Mouse (Mus musculus): Measurements from ENCODE around the gene Tmem201.
"Not testable (repeated sequence)": the region's sequence is repeated elsewhere in the genome, so short reads cannot be mapped to it uniquely, and the experiment has no call there.

The Tmem201 gene

DNA sequence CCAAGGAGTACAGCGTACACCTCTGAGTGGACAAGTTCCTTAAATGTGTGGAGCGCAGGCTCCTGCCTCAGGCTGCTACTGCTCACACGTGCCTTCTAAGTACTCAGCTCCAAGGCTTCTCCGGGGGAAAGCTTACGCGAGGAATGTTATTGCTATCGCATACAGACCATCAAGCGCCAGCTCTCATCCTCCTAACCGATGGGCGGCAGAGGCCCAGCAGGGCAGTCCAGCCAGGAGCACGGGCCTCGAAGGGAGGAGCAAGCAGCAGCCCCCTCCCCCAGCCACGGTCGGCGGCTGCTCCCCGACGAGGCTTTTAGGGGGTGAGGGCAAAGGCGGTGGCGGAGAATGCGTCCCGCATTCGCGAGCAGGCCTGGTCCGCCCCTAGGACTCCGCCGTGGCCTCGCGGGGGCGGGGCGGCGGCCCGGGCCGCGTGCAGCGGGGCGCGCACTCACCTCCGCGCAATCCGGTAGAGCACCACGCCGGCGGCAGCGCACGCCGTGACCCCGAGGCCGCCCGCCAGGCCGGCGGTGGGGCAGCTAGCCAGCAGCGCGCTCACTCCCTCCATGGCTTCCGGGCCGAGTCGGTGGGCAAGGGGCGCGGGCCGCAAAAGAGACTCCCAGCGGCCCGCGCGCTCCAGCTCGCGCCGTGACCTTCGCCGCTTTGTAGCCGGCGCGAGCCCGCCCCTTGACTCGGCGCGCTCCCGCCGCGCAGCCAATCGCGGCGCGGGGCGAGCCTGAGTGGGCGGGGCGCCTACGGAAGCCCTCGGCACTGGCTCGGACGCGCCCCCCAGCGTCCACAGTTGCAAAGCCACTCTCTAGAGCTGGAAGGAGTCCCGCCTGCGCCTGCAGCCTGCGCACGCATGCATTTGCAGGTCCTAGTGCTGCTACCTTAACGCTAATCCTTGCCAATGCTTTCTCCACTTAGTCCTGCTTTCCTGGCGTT, at the start of gene Tmem201:
Tmem201 (minus strand) TSS at position 662 of the 942 bp plus-strand sequence.
- peak; percentile 88 for DNase-seq (ENCODE audit: low spot score)

DNA sequence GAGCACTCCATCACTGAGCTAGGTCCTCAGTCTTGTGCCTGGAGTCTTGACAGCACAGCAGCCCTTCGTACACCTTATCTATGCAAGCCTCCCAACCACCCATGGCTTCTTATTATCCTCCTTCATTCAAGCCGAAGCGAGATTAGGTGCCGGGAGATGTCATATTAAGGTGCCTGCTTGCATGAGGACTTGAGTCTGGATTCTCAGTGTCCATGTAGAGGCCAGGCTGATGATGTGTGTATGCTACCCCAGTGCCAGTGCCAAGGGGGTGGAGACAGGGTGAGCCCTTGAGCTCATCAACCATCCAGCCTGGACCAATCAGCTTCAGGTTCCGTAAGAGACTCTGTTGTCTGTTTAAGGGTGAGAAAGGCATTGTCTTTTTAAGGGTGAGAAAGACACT, 47.1 kb upstream of the Tmem201 start:
- no peak for DNase-seq (ENCODE audit: low spot score)

DNA sequence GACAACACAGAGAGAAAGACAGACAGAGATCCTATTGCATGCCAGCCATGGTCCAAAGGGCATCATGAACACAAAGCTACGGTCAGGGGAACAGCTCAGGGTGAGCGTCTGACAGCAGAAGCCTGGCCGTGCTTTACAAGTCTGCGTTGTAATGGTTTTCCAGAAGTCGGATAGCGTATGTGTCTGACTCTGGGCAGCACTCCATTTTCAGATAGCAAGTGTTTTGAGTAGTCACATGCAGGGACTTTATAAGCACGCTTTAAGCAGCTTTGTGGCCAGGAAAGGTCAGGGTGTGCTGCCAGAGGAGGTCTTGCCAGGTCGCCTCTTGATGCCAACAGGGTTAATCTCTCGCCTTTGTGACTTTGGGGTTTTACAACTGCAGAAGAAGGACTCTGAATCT, 46.5 kb upstream of the Tmem201 start:
- no peak for DNase-seq (ENCODE audit: low spot score)

DNA sequence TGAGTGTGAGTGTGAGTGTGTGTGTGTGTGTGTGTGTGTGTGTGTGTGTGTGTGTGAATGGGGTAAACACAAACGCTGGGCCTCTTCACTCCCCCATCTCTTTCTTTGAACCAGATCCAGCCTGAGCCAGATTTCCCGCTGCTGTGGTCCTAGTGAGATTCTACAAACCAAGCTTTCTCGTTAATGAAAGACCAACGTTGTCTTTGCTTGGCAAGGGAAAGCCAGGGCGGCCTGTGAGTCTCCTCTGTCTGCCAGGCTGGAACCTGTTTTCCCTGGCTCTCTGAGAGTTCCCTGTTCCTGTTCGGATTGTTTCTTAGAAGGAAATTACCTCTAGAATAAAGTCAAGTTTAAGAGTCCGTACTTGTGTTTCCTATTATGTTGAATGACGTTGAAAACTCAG, 45.1 kb upstream of the Tmem201 start:
- DNase-seq (ENCODE audit: low spot score), result no peak

DNA sequence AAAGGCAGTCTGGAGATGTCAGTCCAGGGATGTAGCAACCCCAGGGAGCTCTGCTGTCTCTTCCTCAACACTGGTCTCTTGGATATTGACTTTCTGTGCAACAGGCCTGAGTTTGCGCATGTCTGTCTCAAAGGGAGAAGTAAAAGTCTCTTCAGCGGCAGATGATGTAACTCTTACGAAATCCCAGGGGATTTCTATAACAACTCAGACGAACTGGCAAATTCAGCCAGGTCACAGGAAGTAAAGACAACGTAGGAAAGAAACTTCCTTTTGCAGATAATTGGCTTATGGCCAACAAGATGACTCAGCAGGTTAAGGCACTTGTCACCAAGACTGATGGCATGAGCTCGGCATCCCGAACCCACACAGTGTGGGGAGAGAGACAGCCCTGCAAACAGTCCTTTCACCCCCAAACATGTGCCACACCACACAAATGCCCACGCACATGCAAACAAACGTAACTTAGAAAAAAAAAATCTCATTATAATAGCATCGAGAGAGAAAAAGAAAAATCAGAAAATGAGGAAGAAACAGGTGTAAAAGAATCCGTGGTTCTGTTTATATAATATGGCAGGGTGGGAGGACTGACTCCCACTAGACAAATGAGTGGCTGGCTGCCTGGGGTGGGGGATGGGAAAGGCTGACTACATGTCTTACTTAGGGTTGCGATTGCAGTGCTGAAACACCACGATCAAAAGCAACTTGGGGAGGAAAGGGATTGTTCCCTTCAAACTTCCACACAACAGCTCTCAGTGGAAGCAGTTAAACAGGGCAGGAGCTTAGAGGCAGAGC, 42.9 kb upstream of the Tmem201 start:
- peak; percentile 68 for DNase-seq (ENCODE audit: low spot score)

DNA sequence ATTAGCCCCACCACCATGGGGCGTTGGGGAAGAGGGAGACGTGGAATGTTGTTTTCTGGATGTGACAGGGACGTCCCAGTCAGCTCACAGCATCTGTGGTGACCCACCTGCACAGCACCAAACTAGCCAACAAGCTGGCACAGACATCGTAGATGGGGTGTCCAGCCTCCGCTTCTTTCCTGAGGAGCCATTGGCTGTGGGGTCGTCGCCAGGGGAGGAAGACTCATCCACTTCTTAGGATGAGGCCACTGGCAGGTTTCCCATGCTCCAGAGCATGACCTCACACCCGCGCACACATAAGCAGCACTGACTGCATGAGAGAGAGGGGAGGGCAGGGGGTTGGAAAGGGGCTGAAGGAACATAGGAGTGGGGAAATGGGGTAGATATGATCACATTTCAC, 42.1 kb upstream of the Tmem201 start:
- DNase-seq (ENCODE audit: low spot score), result no peak

DNA sequence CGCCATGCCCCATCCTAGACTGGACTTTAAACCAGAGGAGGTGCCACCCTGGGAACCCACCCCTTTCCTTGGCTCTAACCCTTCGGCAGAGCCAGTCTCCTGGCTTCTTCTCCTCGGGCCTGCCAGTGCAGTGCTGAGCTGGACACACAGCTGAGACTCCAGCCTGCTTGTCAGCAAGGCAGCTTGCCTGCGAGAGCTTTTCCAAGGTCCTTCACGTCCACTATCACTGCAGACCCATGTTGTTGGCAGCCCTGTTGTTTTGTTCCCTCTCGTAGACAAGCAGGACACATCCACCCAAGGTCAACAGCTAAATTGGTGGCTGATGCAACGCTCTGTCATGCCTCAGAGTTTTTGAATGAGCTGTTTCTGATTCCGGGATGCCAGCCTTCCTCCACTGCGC, 39.3 kb upstream of the Tmem201 start:
- DNase-seq (ENCODE audit: low spot score), result no peak

DNA sequence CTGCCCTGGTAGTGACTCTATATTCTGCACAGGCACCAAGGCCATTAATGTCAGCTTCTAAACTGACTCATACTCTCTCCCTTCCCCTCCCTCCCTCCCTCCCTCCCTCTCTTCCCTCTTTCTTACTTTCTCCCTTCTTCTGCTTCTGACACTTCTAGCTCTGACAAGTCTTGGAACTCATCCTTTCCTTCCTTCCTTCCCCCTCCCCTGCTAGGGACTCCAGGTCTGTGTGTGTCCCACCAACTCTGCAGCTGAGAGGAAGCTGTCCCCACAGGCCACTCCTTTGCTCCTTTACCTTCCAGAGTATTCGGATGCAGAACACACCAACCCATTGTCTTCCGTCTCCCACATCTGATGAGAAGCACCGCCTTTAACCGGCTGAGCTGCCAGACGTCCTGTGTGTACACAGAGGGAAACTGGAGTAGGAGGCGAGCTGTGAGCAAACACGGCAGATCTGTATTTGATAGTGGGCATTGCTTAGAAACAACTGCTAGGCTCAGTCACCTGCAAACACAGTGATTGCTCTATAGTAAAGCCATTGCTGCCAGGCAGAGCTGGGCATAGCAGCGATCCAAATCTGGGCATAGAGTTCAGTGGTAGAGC, 38.0 kb upstream of the Tmem201 start:
- peak; percentile 52 for DNase-seq (ENCODE audit: low spot score)

DNA sequence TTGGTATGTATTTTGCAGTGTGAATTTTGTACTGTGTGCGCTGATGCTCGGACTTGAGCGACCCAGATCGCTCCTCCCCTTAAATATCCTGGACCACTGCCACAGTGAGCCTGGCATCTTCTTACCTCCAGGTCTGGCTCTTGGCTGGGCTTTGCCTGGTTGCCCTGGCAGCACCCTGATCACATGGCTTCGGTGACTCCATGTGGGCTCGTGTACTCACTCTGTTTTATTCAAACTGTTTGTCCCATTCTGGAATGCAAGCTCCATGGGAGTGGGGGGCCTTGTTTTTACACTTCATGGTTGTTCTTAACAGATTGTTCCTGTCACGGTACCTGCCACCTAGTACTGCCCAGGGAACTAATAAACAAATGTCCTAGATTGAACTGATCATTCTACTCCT, 37.5 kb upstream of the Tmem201 start:
- no peak for DNase-seq (ENCODE audit: low spot score)

DNA sequence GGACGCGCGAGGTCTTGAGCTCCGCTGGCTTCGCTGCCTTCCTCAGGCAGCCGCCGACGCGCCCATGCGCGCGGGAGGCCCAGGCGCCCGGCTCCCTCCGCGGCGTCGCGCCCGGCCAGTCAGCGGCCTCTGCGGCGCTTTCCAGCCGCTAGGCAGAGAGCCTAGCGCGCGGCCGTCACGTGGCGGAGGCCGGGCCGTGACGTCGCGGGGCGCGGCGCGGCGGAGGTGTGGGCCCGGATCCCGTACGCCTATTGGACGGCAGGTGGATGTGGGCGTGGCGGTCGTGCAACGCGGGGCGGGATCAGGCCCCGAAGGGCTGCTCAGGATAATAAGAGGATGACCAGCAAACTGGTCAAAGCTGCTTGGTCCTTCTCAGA, 36.2 kb upstream of the Tmem201 start, which contains the start of gene Slc25a33:
Slc25a33 (minus strand) TSS at position 184 of the 377 bp plus-strand sequence.
- peak; percentile 92 for DNase-seq (ENCODE audit: low spot score)

DNA sequence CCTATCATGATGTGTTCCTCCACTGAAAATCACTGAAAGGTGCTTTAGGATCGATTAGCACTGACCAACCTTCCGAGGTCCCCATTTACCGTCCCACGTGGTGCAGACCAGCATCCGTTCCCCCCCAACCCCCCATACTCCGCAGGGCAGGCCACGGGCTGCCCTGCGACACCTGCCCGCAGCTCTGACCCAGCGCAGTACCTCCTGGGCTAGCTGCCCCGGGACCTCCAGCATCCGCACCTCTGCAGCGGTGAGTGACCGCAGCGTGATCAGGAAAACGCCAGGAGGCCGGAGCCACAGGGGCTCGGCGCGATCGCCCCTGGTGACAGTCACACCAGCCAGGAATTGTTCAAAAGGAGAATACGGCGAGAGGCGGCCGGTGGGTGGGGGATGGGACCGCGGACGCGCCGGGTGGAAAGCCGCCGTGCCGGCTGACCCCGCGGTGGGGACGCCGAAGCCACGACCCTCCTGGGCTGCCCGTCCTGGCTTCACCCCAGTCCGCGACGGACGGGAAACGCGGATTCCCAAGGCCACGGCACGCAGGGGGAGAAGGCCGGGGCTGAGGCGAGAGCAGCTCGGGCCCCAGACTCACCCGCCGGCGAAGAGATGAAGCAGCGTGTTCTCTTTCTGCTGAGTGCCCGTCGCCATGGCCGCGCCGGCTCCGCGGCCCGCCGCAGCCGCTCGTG, 35.7 kb upstream of the Tmem201 start:
- DNase-seq (ENCODE audit: low spot score), result no peak

DNA sequence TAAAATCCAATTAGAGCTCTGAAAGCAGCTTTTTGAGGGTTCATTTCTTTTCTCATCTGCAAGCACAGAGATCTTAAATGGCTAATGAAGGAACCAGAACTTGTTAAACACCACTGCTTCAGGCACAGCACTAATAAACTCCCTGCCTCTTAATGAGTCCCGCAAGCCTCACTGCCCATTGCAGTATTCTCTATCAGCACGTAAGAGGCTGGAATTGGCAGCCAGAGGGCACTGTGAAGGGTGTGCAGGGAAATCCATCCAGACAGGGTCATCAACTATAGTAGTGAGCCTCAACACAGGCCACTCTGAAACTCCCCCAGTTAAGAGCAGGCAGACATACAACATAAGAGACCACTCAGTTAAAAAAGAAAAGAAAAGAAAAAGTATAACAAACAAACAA, 34.5 kb upstream of the Tmem201 start:
- no peak for DNase-seq (ENCODE audit: low spot score)

DNA sequence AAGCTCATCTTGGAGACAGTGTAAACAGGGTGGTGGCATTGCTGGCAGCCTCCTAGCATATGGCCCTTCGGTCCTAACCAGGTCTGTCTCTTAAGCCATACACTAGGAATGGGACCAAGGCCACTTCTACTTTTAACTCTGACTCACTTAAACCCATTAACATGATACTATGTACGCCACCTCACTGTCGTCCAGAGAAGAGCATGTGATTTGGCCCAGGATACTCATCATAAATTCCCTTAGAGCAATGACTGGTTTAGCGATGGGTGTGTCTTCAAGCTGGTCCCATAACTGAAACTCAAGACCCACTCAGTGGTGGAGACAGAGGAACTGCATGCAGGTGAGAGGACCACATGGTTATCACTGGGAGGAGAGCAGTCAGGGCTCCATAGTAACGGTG, 27.4 kb upstream of the Tmem201 start:
- no peak for DNase-seq (ENCODE audit: low spot score)

DNA sequence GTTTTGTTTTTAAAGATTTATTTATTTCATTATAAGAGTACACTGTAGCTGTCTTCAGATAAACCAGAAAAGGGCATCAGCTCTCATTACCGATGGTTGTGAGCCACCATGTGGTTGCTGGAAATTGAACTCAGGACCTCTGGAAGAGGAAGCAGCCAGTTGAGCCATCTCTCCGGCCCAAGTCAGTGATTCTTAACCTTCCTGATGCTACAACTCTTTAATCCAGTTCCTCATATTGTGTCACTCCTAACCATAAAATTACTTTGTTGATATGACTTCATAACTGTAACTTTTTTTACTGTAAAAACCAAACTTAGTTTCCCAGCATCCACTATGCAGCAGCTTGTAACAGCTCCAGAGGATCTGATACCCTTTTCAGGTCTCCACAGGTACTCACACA, 25.5 kb upstream of the Tmem201 start:
- no peak for DNase-seq (ENCODE audit: low spot score)

DNA sequence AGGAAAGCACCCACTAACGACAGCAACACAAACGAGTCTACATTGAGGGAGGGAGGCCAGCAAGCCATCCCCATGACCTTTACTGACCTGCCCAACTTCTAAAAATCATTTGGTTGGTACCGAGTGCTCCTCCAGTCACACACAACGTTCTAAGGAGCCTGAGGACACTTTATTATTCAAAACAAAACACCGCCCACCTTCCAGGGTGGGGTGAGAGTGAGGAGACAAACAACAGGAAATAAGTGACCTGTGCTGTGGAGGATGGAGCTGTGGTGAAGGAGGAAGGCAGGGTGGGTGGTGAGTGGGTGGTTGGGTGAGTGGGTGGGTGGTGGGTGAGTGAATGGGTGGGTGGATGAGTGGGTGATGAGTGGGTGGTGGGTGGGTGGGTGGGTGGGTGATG, 21.7 kb upstream of the Tmem201 start:
- no peak for DNase-seq (ENCODE audit: low spot score)

DNA sequence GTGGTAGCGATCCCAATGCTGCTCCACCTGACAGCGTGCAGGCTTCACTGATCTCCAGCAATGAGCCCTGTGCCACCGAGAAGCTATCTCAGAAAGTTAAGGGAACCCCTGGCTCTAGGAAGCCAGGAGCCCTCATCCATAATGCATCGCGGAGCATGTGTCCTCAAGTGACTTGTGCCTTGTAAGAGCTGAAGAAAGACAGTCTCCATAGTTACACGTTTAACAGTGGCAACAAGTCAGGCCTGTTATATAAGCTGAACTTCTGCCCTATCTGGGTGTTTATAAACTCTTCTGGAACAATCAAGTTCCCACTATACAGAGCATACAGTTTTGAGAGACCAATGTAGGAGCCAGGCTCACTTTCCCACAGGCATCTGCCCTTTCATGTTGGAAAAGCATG, 20.6 kb upstream of the Tmem201 start:
- DNase-seq (ENCODE audit: low spot score), result no peak

DNA sequence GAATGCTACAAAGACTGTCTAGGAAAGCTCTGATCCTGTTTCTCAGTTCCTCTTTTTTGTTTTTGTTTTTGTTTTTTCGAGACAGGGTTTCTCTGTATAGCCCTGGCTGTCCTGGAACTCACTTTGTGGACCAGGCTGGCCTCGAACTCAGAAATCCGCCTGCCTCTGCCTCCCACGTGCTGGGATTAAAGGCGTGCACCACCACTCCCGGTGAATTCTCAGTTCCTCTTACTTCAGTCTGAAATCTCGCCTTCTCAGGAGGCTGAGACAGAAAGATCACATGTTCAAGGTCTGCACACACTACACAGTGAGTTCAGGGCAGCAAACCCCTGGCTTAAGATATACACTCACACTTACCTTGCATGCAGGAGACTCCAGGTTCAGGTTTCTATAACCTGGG, 18.7 kb upstream of the Tmem201 start:
- not testable (repeated sequence) for DNase-seq (ENCODE audit: low spot score)

DNA sequence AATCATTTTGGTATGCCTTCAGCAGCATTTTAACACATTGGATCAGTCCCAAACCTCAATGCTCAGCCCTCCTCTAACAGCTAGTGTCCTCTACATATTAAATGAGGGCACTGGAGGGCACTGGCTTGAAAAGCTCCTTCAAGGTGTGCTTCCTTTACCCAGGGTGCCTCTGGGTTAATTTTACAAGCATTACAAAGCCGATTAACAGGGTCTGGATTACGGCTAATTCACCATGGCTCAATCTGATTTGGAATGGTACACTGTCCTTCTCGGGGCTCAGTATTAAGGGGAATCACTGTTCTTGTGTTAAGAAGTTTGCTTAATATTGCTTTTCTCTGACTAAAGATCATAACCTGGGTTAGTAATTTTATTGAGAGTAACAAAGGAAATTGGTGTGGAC, 15.0 kb upstream of the Tmem201 start:
- DNase-seq (ENCODE audit: low spot score), result no peak

DNA sequence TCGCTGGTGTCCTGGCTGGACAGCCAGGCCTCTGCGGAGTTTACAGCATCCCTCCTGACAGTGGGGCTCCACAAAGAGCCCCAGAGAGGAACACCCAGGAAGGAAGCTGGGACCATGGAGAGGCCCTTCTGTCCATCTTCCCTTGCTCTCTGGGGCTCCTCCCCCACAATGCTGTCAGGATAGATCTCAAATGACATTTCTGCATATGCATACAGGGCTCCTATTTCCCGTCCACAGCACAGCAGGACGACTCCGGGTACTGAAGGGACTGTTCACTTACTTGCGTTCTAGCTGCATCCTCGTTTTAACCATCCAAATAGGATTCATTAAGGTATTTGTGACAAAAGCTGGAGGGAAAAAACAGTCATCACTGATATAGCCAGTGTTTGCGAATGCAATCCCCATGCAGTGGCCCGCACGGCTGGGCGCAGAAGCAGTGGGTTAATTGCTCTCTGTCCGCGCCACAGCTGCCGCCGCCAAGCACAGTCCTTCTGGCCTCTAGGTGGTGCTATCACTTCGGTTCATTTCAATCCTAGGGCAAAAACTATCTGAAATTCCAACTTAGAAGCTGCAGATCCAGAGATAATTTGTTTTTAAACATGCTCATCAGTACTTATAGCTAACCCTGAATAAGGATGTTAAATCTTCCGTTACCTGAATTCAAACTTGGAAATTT, 14.4 kb upstream of the Tmem201 start:
- DNase-seq (ENCODE audit: low spot score), result peak; percentile 33

DNA sequence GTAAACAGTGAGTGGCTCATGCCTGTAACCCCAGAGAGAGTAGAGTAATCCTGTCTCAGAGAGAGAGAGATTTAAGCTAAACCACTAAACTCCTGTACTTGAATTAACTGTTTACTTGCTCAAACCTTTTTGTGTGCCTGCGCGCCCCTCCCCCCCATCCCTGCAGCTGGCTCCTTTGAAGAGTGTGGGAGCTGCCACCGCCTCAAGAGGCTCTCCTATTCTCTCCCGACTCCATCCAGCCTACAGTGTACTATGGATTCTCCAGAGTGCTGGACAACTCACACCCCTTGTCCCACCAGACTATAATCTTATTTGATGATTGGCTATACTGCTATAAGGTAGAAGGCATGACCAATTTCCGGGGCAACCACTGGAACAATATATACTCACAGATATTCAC, 12.8 kb upstream of the Tmem201 start:
- no peak for DNase-seq (ENCODE audit: low spot score)

DNA sequence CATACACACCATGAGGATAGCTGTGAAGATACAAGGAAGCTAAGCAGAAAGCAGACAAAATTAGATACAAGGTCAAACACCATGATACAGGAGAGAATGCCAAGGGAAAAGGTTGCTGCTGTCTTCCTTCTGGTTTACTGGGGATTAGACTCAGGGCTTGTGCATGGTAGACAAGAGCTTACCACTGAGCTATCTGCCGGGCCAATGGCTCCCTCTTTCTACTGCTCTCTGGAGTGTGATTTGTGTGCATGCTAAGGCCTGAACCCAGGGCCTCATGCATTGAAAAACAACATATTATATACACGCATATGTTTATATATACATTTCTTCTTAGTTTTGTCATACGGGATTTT, 11.8 kb upstream of the Tmem201 start:
- DNase-seq (ENCODE audit: low spot score), result not testable (repeated sequence)
